Mouse (Mus musculus) embryonic facial prominence, embryonic 13.5 days (tissue): ENCODE measurements around the gene Pde4c. TPM values are rescaled to one million over a fixed set of nuclear protein-coding genes. Genes with fewer than 3 reads are reported as not detected.

ENCODE experiments used
- ATAC-seq: fragments of 200-750 bp; cut with Nextera tagmentation; 2 replicates; pipeline ENCODE4 v1.8.0; 2017; ENCODE audit warnings: low read depth; ENCODE audit not compliant: insufficient number of reproducible peaks, insufficient read depth, low FRiP score, low TSS enrichment
- H3K27ac ChIP-seq: fragments of 300-500 bp; sonication (generic); 2 replicates; pipeline ENCODE4 v1.5.1; 2015; ENCODE audit warnings: moderate library complexity, mild to moderate bottlenecking, inconsistent platforms
- H3K27me3 ChIP-seq: fragments of 300-500 bp; sonication (generic); 2 replicates; pipeline ENCODE4 v1.6.1; 2015; ENCODE audit warnings: mild to moderate bottlenecking, inconsistent platforms
- H3K36me3 ChIP-seq: fragments of 300-500 bp; sonication (generic); 2 replicates; pipeline ENCODE4 v1.6.1; 2015; ENCODE audit warnings: mild to moderate bottlenecking, inconsistent platforms
- H3K4me1 ChIP-seq: fragments of 300-500 bp; sonication (generic); 2 replicates; pipeline ENCODE4 v1.6.1; 2015; ENCODE audit warnings: inconsistent platforms
- H3K4me2 ChIP-seq: fragments of 300-500 bp; sonication (generic); 2 replicates; pipeline ENCODE4 v1.6.1; 2015; ENCODE audit warnings: moderate library complexity, mild to moderate bottlenecking, inconsistent platforms
- H3K4me3 ChIP-seq: fragments of 300-500 bp; sonication (generic); 2 replicates; pipeline ENCODE4 v1.5.1; 2015; ENCODE audit warnings: mild to moderate bottlenecking, inconsistent platforms
- H3K9ac ChIP-seq: fragments of 300-500 bp; sonication (generic); 2 replicates; pipeline ENCODE4 v1.6.1; 2015; ENCODE audit warnings: mild to moderate bottlenecking, inconsistent platforms
- H3K9me3 ChIP-seq: fragments of 300-500 bp; sonication (generic); 2 replicates; pipeline ENCODE4 v1.6.1; 2016; ENCODE audit warnings: inconsistent platforms
- WGBS: fragments of 180-500 bp; shearing (Covaris S2); methylation state at CpG from one replicate; pipeline ENCODE4 v1.1.7; 2015; ENCODE audit warnings: mixed read lengths; 5-methylcytosine and 5-hydroxymethylcytosine counted together
- polyA plus RNA-seq: library from polyadenylated mRNA; unstranded; fragments of >200 nt; fragmentation: Nextera tagmentation; extraction: Ambion mirVana; gene quantifications from 2 replicates; pipeline ENCODE4 v1.2.1, GENCODE M21; 2015

Pde4c gene
- polyA plus RNA-seq, 1 experiment from 2014 or later: 0.13 TPM

DNA sequence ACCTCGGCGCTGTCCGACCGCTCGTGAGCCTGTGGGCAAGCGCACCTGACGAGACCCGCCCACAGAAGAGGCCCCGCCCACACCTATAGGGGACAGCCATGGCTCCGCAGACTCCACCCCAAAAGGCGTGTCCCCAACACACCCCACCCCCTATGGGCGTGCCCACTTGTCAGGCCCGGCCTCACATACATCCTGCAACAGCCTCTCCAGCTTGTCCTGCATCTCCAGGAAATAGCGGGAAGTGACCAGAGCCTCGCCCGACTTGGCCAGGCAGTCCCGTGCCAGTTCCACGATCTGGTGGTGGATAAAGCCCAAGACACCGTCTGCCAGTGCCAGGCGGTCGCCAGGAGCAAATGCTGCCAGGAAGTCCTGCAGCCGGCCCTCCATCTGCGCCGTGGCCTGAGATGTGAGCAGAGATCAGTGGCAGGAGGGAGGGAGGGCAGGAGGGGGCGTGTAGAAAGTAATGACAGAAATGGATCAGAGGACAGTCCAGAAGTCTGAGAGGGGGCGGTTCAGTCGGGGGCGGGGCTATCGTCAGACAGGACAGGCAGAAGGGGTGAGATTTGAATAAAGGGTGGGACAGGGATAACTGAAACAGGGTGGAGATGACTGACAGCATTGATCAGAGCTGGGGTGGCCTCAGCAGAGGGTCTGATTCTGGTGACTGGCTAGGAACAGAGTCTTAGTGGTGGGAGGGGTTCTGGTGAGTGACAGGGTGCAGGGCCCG lies 64.6 kb downstream of the Pde4c start:
- peak overlapping the region; percentile 32; the same call in 1 of the 2 replicates for H3K9ac ChIP-seq
- H3K4me2 ChIP-seq: peak overlapping the region; percentile 18; the same call in 1 of the 2 replicates
- no peaks in the 10 kb centered on the region for H3K9me3 ChIP-seq
- H3K4me3 ChIP-seq: no peak overlapping the region
- no peaks in the 10 kb centered on the region for H3K27me3 ChIP-seq
- peaks cover 25% of the 10 kb centered on the region for H3K4me1 ChIP-seq
- no peak overlapping the region for H3K27ac ChIP-seq
- 20% methylated on average over 30 of the region's 30 CpGs for whole genome bisulfite sequencing
- ATAC-seq: no peak
- peaks cover 69% of the 10 kb centered on the region for H3K36me3 ChIP-seq

DNA sequence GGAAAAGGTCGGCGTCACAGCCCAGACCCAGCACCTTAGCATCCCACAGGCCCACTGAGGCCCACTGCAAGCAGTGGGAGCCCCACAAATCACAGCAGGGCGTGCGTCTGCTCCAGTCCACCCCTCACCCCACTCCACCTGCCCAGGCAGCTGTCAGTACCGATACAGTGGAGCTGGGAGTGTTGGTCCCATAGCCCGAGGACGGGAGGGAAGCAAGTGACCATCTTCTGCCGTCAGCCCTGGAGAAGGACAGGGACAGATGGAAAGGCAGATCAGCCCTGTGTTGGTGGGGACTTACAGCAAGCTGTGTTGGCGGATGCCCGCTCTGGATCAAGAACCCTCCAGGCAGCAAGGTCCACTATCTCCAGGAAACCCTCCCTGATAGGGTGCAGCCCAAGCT lies 65.5 kb downstream of the Pde4c start:
- no peak for ATAC-seq
- H3K4me3 ChIP-seq: no peak overlapping the region
- no peak overlapping the region for H3K27ac ChIP-seq
- H3K9ac ChIP-seq: peak overlapping the region; percentile 32; the same call in 1 of the 2 replicates
- no peak overlapping the region for H3K4me2 ChIP-seq
- H3K36me3 ChIP-seq: peaks cover 60% of the 10 kb centered on the region
- H3K27me3 ChIP-seq: no peaks in the 10 kb centered on the region
- no peaks in the 10 kb centered on the region for H3K9me3 ChIP-seq
- H3K4me1 ChIP-seq: peaks cover 29% of the 10 kb centered on the region
- WGBS: 72% methylated on average over 10 of the region's 10 CpGs

DNA sequence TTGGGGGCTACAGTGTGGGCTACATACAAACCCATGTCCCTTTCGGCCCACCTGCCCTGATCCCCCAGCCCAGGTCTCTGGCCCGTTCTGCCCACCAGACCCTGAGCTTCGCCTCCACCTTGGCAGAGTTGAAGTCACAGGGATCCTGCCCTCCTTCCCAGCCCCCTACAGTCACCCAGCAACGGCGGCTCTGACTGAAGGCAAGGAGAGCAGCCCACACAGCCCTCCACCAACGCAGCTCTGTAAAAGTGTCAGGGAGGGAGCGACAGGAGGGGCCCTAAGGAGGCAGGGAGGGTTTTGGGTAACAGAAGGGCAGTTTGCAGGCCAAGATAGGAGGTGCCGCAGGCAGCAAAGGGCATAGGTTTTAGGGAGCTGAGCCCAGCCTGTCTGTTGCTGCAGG lies 67.3 kb downstream of the Pde4c start:
- no peaks in the 10 kb centered on the region for H3K9me3 ChIP-seq
- no peaks in the 10 kb centered on the region for H3K27me3 ChIP-seq
- WGBS: 62% methylated on average over 8 of the region's 8 CpGs
- peak overlapping the region; percentile 76 for H3K4me3 ChIP-seq
- peak overlapping the region; percentile 92 for H3K9ac ChIP-seq
- peaks cover 42% of the 10 kb centered on the region for H3K36me3 ChIP-seq
- ATAC-seq: no peak
- peak overlapping the region; percentile 74 for H3K4me2 ChIP-seq
- peaks cover 29% of the 10 kb centered on the region for H3K4me1 ChIP-seq
- 0 out of 2 replicates have a peak overlapping the region, but pooled peaks have one; percentile 33 for H3K27ac ChIP-seq

DNA sequence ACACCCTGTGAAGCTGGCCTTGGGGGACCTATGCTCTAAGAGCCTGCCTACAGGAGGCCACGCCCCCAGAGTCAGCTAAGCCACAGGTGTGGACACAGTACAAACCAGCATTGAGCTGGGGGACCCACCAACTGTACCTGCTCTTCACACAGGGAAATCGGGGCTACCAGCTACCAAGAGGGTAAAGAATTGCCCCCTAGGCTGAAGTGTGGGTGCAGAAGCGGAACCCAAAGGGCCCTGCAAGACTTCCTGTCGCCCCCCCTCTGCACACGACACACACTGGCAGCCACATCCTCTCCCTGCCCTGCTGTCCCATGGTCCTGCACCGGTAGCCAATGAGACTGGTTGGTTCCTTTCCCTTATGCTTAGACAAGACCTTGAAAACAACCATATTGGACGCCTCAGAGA lies 67.8 kb downstream of the Pde4c start:
- H3K27ac ChIP-seq: no peak overlapping the region
- no peaks in the 10 kb centered on the region for H3K9me3 ChIP-seq
- WGBS: 75% methylated on average over 7 of the region's 7 CpGs
- H3K9ac ChIP-seq: peak overlapping the region; percentile 92
- H3K4me1 ChIP-seq: peaks cover 32% of the 10 kb centered on the region
- H3K36me3 ChIP-seq: peaks cover 37% of the 10 kb centered on the region
- ATAC-seq: no peak
- peak overlapping the region; percentile 76 for H3K4me3 ChIP-seq
- H3K27me3 ChIP-seq: no peaks in the 10 kb centered on the region
- H3K4me2 ChIP-seq: peak overlapping the region; percentile 74

DNA sequence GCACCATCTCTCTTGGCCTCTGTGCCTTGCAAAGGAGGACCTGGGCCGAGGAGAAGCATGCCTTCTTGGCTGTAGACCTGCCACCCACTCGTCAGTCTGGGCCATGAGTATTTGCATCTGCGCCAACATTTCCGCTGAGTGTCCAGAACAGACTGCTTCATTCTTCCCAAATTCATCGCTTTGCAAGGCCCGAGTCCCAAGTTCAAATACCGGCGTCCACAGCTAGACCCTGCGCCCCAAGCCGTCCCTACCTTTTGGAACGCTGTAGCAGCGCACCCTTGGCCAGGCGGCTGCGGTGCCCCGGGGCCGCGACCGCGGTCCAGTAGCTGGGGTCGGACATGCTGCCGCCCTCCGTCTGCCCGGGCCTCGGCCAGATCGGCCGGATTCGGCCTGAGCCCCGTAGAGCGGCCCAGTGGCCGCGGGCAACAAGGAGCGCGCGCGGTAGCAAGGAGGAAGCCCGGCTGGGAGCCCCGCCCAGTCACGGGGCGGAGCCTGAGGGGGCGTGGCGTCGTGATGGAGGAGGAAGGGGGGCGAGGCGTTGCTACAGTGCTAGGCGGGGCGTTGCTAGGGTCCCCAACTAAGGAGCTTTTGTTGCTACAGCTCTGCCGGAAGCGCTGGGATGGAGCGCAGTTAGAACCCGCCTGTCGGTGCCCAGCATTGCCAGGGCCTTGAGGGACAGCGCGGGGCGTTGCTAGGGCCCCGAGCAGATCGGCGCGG lies 68.6 kb downstream of the Pde4c start:
- peak overlapping the region; percentile 76 for H3K4me3 ChIP-seq
- H3K9me3 ChIP-seq: no peaks in the 10 kb centered on the region
- H3K4me2 ChIP-seq: peak overlapping the region; percentile 74
- no peaks in the 10 kb centered on the region for H3K27me3 ChIP-seq
- H3K9ac ChIP-seq: peak overlapping the region; percentile 92
- peak overlapping the region; percentile 86 for H3K27ac ChIP-seq
- WGBS: 4% methylated on average over 58 of the region's 58 CpGs
- peaks cover 38% of the 10 kb centered on the region for H3K4me1 ChIP-seq
- peak; percentile 79 for ATAC-seq
- H3K36me3 ChIP-seq: peaks cover 29% of the 10 kb centered on the region

DNA sequence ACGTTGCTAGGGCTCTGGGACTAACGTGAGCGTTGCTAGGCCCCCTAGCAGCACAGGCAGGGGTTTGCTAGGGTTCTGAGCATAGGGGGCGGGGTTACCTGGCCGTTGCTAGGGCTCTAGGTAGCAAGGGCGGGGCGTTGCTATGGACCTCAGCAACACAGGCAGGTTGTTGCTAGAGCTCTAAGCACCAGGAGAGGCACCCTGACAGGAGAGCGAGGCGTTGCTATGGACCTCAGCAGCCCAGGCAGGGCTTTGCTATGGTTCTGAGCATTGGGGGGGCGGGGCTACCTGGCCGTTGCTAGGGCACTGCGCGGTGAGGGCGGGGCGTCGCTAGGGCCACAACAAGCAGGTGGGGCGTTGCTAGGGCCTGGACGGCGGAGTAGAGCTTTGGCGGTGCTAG lies 69.2 kb downstream of the Pde4c start:
- peak; percentile 56 for ATAC-seq
- Histone ChIP-seq H3K27me3 (peaks cover 2% of the 10 kb centered on the region), H3K4me1 (peaks cover 38% of the 10 kb centered on the region), H3K36me3 (peaks cover 23% of the 10 kb centered on the region), H3K9ac (peak overlapping the region; percentile 92), H3K27ac (peak overlapping the region; percentile 86), H3K9me3 (no peaks in the 10 kb centered on the region), H3K4me3 (peak overlapping the region; percentile 76), H3K4me2 (peak overlapping the region; percentile 74)
- 0% methylated on average over 20 of the region's 20 CpGs for WGBS

DNA sequence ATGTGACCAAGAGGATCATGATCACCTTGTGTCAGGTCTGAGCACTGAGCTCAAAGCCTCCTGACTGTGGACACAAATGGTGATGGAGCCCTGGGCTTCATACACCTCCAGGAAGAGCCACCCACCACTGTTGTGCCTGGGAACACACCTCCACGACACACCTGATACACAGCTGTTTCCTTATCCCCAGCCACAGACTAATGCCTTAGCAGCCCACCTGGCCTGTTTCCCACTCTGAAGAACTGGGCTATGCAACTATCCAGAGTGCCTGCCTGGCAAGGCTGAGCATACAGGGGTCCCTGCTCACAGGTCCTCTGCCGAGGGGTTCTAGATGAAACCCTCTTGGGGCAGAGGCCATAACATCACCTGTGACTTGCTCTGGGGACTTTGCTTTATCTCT lies 70.7 kb downstream of the Pde4c start:
- Histone ChIP-seq H3K4me3 (no peak overlapping the region), H3K4me2 (no peak overlapping the region), H3K36me3 (peaks cover 8% of the 10 kb centered on the region), H3K9me3 (no peaks in the 10 kb centered on the region), H3K9ac (no peak overlapping the region), H3K4me1 (peaks cover 44% of the 10 kb centered on the region), H3K27ac (no peak overlapping the region), H3K27me3 (peaks cover 17% of the 10 kb centered on the region)
- no peak for ATAC-seq
- WGBS: 74% methylated on average over 2 of the region's 2 CpGs

DNA sequence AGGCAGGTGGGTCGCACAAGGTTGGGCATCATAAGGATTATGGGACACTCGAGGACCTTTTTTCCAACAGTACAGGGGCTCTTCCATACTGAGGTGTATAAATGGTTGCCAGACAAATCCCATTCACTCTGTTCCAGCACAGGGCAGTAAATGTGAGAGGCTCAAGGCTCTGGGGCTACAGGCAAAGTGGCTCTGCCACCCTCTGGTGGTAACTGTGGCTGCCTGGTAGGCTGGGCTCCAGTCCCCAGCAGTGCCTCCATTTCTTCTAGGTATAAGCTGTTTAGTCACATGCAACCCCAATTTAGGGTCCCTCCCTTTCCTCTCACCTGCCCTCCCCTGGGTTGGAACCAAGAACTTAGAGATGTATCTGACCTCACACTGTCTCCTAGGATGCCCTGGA lies 71.8 kb downstream of the Pde4c start:
- no peak overlapping the region for H3K4me2 ChIP-seq
- H3K9me3 ChIP-seq: no peaks in the 10 kb centered on the region
- 91% methylated on average over 2 of the region's 2 CpGs for WGBS
- no peak overlapping the region for H3K27ac ChIP-seq
- H3K27me3 ChIP-seq: peaks cover 28% of the 10 kb centered on the region
- H3K36me3 ChIP-seq: no peaks in the 10 kb centered on the region
- peaks cover 43% of the 10 kb centered on the region for H3K4me1 ChIP-seq
- no peak overlapping the region for H3K9ac ChIP-seq
- ATAC-seq: no peak
- no peak overlapping the region for H3K4me3 ChIP-seq

DNA sequence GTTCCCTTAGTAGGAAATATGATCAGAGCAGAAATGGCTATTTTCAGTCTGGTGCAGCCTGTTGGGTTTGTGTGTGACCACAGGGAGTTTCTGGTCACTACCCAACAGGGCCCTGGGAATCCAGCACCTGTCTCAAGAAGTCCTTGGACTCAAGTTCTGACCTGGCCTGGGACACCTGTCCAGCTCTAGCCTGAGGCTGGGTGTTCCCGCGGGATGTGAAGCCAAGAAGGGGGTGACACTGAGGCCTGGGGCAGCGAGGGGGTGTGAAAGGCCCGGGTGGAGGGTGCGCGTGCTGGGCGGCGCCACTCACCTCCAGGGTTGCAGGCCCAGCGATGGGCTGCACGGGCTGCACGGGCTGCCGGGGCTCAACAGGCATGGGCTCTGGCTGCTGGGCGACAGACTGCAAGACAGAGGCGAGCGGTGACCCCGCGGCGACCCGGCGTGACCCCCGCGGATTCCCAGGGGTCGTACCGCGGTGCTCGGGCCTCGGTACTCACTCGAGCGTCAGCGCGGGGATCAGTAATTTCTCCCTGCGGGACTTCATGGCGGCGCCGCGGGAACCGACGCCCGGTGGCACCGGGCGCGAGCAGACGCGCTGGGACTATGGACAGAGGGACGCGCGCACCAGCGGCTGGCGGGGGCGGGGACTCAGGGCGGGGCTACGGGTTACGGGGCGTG lies 73.0 kb downstream of the Pde4c start:
- 3% methylated on average over 54 of the region's 54 CpGs for WGBS
- no peaks in the 10 kb centered on the region for H3K9me3 ChIP-seq
- peaks cover 38% of the 10 kb centered on the region for H3K27me3 ChIP-seq
- H3K27ac ChIP-seq: no peak overlapping the region
- peak overlapping the region; percentile 75 for H3K9ac ChIP-seq
- H3K4me2 ChIP-seq: peak overlapping the region; percentile 87
- H3K4me3 ChIP-seq: peak overlapping the region; percentile 60
- peaks cover 34% of the 10 kb centered on the region for H3K4me1 ChIP-seq
- ATAC-seq: no peak
- H3K36me3 ChIP-seq: no peaks in the 10 kb centered on the region

DNA sequence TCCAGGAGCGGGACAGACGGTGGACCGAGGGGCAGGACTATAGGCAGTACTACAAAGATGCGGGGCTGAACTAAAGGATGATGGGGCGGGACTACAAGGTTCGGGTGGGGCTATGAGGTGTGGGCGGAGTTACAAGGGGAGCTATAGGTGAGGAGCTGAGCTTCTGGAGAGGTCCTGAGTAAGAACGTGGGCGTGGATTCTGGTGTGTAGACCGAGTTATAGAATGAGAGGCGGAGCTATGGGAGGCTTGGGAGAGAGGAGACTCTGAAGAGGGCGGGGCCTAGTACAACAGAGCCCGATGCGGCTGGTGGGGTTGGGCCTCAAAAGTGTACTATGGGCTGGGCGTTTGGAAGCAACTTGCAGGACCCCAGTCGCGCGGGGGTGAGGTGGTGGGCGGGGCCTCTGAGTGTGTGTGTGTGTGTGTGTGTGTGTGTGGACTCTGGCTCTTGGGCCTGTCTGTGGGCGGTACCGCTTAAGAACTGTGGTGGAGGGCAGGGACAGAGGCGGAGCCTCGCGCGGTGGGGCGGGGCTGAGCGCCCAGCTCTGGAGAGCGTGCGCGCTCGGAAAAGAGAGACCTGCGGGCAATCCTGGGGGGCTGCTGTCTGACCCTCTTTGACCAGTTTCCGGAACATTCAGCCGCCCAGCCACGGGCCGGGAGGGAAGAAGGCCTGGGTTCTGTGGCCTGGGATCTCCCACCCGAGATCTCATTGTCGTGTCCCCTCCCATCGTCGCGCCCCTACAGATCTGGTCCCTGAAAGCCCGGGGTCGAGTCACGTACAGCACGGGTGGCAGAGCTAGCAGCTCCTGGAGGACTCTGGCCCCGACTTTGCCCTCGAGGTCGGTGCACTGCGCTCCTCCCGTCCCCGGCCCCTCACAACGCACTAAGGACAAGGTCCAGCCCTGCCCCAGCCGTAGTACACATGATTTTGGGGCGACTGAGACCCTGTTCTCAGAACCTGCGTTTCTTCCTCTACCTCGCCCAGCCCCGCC lies 73.9 kb downstream of the Pde4c start:
- WGBS: 1% methylated on average over 52 of the region's 57 CpGs
- H3K4me1 ChIP-seq: peaks cover 29% of the 10 kb centered on the region
- H3K36me3 ChIP-seq: no peaks in the 10 kb centered on the region
- H3K27ac ChIP-seq: no peak overlapping the region
- peak overlapping the region; percentile 75 for H3K9ac ChIP-seq
- peaks cover 46% of the 10 kb centered on the region for H3K27me3 ChIP-seq
- peak overlapping the region; percentile 87 for H3K4me2 ChIP-seq
- peak; percentile 86 for ATAC-seq
- H3K4me3 ChIP-seq: peak overlapping the region; percentile 60
- H3K9me3 ChIP-seq: no peaks in the 10 kb centered on the region

DNA sequence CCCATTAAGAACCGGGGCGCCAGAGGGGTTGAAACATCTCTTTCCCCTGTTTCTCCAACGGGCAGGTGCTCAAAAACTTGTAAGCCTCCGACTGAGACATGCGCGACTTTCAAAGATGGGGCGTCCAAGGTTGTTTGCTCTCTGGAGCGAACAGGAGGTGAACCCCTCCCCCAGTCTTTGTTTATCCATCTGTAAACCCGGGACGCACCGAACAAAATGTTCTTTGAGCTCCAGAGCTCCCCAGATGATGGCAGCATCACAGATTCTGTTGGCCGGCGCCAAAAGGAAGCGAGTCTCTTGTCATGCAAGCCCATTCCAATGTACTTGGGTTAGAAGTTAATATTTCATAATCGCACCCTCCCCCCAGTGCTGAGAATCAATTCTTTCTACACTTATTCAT lies 74.8 kb downstream of the Pde4c start:
- Histone ChIP-seq H3K27ac (no peak overlapping the region), H3K9ac (no peak overlapping the region), H3K4me1 (peaks cover 20% of the 10 kb centered on the region), H3K4me3 (peak overlapping the region; percentile 60), H3K36me3 (no peaks in the 10 kb centered on the region), H3K9me3 (no peaks in the 10 kb centered on the region), H3K4me2 (peak overlapping the region; percentile 87), H3K27me3 (peaks cover 55% of the 10 kb centered on the region)
- no peak for ATAC-seq
- 11% methylated on average over 15 of the region's 15 CpGs for WGBS
